Mouse (Mus musculus) naive thymus-derived CD4-positive, alpha-beta T cell, adult 2 months (primary cell): Measurements from ENCODE around the gene Acbd4.

Source experiments
- DNase-seq: peaks from one replicate; pipeline ENCODE4 v3.0.0-alpha.2; 2011; ENCODE audit warnings: low read depth

The Acbd4 gene

DNA sequence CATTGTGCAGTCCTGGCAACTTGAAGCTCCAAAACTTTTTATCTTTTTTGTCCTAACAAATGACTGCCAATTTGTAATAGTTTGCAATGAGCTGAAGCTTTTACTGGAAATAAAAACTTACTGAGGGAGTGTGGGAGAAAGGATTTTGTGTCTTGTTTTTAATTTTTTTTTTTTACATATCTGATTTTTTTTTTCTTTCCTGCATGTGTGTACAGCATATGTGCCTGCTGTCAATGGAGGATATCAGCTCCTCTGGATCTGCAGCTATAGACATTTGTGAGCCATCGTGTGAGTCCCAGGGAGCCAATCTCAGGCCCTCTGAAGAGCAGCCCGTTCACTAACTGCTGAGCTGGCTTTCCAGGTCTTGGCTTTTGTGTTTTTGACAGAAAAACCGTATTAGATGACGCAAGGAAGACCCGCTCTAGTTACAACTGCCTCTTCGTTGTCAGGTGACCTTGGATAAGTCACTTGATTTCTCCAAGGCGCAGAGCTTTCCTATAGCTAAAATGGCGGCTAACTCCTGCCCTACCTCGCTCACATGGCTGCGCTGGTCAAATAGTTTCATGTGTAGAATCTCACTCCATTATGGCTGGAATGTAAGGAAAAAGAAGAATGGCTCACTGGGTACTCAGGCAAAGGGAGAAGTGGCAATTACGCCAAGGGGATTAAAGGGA is 12.9 kb downstream of the Acbd4 start:
- DNase-seq, result peak; percentile 42

DNA sequence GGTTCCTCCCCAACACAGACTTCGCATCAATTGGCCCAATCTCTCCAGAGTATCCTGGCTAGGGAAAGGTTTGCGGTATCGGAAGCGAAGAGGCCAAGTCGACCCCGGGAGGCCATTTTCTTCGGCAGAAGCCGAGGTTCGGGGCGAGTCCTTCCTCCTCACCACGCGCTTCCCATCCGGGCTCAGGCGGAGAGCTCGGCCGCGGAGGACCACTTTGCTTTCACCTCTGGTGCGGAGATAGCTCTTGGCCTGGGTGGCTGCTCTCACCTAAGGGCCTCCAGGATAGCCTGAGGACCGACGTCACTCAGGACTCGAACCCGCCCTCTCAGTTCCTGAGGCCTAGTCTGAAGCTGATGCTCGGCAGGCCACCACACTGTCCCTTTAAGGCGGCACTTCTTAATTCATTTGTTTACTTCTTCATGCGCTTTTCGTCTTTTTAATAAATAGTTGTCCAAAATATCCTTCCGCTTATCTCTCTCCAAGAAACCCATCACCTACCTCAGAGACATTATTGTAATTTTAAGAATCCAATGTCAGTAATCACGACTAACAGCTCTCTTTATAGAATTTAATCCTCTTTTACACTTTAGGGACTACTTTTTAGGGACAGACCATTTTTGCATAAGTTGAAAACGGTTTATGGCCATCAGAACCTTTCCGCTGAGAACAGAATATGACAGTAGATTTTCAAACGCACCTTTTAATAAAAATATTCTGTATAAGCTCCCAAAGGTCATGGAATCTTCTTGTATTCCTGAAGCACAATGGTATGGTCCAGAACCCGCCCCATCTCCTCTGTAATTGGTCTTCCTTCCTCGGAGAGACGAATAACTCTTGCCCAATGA is 13.9 kb downstream of the Acbd4 start:
- no peak for DNase-seq

DNA sequence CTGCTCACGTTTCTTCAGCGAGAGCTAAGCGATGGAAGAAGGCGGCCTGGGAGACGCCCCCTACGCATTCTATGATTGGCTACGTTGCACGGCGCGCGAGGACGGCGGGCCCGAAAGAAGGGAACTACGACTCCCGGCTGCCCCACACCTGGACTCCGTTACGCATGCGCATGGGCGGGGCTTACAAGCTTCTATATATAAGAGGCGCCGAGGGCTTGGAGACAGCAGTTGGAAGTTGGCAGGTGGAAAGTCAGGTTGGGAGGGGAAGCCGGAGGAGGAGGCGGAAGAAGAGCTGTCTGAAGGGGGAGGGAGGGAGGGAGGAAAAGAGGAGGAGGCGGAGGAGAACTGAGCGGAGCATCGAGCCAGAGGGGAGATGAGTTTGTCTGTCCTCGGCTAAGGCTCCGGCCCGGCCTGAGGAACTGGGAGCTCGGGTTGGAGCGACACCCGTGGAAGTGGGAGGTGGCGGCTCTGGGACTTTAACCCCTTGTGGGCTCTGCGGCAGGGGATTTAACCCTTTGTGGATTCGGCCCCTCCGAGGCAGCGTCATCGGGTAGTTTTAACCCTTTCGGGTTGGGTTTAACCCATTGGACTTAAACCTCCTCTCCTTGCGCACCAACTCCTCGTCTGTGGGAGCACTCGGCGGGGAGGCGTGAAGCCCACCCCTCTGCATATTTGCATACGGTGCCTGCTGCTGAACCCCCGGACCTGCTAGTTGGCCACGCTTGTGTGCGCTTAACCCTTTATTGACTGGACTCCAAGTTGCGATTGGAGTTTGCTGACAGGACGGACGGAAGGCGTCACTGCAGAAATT is 14.7 kb downstream of the Acbd4 start, which contains the start of gene Hexim1:
Hexim1 (plus strand) TSS at position 224 of the 811 bp plus-strand sequence.
- DNase-seq, result peak; percentile 100

DNA sequence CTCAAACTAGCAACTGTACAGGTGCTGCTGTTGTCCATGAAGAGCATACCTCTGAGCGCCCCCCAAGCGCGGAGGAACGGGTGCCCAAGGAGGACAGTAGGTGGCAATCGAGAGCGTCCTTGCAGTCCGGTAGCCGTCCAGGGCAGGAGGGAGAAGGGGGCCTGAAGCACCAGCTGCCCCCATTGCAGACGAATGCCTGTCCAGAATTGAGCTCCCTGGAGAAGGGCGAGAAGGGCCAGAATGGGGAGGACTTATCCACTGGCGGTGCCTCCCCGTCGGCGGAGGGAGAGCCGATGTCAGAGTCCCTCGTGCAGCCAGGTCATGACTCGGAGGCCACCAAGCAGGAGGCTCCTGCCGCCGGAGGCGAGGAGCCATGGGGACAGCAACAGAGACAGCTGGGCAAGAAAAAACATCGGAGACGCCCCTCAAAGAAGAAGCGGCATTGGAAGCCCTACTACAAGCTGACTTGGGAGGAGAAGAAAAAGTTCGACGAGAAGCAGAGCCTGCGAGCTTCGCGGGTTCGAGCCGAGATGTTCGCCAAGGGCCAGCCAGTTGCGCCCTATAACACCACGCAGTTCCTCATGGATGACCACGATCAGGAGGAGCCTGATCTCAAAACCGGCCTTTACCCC is 15.6 kb downstream of the Acbd4 start:
- peak; percentile 72 for DNase-seq

DNA sequence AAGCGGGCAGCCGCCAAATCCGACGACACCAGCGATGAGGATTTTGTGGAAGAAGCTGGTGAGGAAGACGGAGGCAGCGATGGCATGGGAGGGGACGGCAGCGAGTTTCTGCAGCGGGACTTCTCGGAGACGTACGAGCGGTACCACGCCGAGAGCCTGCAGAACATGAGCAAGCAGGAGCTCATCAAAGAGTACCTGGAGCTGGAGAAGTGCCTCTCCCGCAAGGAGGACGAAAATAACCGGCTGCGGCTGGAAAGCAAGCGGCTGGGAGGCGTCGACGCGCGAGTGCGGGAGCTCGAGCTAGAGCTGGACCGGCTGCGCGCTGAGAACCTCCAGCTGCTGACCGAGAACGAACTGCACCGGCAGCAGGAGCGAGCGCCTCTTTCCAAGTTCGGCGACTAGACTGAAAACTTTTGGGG is 16.1 kb downstream of the Acbd4 start:
- DNase-seq, result peak; percentile 61

DNA sequence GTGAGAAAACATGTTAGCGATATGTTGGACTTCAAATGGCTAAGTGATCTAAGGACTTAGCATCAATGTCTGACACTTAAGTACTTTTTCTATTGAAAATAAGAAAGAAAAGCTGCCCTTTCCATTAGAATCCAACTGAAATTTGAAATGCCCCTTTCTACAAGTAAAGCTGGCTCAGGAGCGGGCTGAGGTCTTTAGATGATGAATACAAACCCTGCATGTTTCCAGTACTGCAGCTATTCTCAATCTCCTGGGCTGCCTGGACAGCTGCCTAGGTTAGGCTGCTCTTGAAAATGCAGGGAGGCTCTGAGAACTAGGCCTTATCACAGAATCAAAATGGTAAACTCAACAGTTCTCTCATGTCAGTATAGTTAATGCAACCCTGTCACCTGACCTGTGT is 17.4 kb downstream of the Acbd4 start:
- no peak for DNase-seq

DNA sequence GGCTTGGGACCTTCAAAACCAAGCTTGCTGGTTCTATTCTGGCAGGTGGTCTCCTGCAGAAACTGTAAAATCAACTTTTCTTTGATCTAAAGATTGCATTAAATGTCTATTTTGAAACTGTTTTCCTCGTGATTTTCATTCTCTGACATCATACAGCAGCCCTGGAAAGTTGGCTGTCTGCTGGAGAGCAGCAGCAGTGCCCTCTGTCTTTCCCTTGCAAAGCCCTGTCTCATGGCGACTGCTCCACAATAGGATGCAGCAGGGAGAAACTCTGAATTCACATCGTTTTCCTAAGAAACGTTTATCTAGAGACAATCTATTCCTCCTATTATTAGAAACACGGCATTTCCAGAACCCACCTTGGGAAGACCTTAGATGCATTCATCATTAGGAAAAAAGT is 18.1 kb downstream of the Acbd4 start:
- no peak for DNase-seq

DNA sequence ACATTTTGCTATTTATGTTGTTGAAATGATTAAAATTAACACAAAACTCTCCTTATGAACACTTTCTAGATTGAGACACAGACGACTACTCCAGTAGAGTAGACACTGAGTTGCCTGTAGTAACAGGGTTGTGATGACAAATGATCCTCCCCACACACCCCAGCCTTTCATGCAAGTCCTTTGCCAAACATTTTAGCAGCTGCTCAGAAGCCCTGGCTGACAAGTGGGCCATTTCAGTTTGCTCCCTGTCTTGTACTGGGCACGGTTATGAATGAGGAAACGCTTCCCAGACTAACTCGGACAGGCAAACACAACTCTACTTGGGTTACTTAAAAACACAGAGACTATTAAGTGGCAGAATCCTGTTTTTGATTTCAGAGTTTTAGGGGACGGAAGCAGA is 18.8 kb downstream of the Acbd4 start:
- no peak for DNase-seq

DNA sequence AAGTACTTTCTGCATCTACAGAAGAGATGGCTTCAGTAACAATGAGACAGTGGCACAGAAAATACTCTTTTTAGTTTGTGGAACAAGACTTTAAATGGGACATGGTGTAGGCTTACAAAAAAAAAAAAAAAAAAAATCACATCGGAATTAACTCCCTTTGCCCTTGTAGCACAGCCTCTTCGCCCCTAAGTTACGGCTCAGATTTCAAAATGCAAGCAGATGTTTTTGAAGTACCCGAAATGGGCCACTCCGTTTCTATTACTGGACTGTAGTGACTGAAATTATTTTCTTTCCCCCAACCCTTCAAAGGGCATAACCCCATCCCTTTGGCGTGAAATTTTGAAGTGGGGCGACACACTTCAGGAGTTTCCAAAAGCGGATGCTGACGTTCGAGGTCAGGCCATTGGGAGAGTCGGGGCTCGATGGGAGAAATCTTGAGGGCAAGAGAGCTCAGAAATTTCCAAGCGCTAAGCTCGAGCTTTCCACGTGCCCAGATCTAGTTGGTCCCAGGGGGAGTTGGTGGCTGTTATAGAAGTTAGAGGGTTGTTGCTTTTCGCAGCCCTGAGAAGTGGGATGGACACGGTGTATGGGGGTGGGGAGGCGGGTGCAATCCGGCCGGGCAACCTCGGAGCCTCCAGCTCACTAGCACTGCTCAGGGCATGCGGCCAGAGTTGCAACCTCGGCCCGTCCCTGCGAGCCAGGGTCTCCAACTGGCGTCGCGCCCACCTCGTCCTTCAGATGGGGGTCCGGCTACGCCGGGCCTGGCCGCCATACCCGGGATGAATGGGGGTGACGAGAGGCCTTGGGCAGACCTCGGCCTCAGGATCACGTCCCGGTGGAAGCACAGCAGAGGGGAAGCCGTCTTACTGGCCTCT is 30.5 kb downstream of the Acbd4 start, which contains the start of gene Hexim2:
Hexim2 (plus strand) TSS at position 729 of the 875 bp plus-strand sequence.
- peak; percentile 43 for DNase-seq

DNA sequence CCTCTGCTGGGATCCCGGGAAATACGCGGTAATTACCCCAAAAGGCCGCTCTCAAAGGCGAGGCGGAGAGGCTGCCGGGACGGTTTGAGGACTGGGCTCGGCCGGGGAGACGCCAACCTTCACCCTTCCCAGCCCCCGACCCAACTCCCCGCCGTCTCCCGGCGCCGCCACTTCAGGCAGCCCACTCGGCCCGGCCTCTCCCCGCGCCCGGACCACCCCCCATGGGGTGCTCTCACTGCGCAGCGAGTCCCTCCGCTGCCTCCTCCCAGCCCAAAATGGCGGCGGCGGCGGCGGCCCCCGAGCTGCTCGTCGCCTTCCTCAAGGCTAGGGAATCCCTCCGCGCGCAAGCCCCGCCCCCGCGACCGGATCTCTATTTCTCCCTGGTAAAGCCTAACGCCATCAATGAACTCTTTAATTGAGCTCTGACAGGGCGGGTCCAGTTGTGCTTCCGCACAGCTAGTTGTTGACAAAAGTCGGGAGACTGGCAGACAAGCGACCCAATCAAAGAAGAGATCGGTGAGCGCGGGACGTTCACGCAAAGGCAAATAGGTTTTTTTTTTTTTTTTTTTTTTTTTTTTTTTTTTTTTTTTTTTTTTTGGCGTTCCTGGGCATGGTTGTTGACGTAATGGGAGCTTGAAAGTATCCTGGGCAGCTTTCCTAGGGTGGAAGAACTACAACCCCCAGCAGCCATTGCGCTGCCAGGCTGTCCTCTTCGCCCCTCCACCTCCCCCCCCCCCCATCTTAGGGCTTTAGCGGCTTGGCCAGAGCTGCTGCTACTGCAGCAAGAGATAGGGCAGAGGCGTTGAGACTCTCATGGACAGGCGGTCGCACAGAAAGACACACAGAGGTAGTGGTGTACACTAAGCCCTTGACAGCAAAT is 31.3 kb downstream of the Acbd4 start:
- peak; percentile 100 for DNase-seq

DNA sequence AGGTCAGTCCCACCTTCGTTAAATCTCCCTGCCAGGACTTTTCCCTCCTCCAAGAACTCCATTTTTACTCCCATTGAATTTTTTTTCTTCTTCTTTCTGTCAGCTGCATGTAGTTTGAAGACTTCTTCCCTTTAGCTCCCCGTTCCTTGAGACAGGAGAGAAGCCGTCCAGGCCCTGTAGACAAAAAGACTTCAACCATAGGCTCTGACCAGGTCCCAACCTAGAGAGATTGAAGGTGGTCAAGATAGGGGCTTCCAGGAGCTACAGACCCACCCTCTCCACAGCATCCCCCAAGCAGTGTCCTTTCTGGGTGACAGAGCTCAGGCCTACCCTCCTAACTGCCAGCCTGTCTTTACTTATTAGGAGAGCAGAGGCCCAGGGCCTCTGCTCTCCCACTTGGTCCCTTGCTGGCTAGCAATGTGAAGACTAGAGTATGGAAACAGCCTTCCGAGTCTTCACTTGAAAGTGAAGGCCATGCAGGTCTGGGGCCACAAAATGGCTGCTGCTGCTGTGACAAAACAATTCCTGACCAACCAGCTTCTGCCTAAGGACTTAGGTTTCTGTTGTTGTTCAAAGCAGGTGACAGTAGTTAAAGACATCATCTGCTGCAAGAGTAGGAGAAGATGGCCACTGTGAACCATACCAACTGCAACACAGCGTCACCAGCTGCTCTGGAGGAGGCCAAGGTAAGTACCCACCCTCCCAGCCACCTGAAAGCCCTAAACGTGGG is 32.1 kb downstream of the Acbd4 start:
- DNase-seq, result no peak

DNA sequence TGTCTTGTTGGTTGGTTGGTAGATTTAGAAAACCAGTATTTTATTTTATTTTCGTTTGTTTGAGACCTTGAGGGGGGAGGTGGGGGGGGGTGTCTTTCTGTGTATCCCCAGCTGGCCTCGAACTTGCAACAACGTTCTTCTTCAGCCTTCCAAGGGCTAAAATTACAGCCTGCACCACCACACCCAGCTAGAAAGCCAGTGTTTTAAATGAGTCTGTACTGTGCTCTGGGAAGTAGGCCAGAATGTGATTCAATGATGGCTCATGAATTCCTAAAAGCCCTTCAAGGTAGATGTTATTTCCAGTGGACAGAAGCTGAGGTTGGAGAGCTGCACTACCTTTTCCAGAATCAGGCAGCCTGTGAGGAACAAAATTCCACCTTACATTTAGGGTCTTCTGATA is 32.7 kb downstream of the Acbd4 start:
- no peak for DNase-seq

DNA sequence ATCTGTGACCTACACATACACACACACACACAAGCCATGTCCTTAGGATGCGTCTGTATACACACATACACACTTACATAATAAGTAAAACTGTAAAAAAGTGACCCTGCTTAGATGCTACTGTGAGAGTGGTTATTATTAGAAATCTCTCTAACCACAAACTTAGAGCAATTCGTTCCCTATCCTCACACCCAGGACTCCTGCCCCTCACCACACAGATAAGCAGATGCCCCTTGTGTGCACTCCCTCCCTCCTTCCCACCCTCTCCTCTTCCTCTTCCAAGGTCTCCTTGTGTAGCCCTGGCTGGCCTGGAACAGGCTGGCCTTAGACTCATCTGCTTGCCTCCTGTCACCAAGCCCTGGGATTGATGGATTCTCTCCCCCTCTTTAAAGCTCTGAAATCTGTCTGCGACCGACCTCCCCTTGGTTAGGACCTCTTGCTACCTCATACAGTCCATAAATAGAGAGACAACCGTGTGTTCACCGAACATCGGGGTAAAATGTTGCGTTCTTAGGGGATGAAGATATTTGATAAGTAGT is 34.6 kb downstream of the Acbd4 start:
- no peak for DNase-seq

DNA sequence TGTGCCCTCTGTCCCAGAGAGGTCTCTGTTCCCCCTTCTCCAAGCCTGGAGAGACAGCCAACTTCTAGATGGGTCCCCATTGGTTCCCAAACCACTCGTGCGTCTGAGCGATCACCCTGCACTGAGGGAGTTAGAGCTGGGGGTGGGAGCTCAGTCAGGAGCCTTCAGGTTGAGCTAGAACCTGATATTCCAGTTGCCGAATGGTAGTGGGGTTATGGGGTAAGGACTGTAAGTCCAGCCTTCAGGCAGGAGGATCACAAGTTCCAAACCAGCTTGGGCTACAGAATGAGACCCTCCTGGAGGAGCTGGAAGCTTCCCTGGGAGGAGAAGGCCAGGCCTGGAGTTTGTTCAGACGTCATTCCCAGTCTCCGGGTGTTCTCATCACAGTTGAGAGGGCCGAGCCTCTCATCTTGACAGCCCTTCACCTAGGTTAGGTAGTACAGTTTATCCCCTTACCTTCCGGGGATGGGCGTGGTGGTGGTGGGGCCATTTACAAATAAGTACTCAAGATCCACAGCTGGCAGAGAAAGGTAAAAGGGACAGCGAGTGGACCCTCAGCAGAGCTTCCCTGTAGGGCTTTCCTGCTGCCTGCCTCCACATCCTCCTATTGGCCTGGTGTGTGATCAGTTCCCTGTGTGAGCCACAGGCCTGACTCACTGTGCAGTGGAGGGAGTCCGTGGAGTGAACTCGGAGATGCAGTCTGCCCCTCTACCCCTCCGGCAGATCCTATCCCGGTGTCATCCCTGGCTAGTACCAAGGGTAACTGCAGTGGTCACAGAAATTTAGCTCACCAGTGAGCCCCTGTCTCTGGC is 38.7 kb downstream of the Acbd4 start:
- DNase-seq, result no peak

DNA sequence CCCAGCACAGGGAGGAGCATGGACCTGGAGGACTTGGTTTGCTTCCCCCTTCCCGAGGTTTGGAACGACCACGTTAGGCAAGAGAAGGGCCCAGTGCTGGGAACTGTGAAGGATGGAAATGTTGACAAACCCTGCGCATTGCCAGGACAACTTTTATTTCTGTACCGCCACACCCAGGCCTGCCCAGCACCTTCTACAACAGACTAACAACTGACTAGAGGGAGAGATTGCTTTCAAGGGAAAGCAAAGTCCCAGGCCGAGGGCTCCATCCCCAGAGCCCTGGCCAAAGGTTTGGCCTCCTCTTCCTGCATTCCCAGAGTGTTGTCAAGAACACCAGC is 39.2 kb downstream of the Acbd4 start:
- no peak for DNase-seq

DNA sequence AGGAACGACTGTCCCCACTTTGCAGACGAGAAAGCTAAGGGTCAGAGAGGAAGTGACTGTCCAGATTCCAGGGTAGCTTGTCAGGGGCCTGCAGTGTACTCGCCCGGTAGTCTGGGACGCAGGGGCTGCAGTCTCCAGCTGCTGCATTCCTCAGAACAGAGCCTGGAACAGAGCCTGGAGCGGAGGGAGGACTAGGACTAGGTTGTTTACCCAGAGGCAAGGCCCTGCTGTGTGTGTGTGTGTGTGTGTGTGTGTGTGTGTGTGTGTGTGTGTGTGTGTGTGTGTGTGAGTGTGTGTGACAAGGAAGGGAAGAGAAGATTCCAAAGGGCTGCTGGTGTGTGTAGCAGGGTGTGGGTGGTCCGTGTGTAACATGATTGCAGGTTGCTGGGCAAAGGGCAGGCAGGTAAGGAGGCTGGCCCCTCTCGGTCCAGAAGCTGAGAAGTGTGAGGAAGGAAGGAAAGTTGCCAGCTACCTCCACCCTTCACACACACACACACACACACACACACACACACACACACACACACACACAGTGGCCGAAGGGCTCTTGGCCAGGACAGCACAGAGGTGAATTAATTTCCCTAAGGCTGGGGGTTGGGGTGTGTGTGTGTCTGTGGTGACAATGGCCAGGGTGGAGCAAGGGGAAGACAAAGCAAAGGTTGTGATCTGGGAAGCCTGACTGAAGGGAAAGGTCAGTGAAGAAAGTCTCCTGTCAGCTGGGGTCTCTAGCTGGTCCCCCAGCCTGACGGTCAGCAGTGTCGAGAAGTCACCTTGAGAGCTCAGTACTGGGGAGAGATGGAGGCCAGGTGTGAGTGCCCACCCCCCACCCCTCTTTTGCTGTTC is 39.8 kb downstream of the Acbd4 start:
- DNase-seq, result no peak

DNA sequence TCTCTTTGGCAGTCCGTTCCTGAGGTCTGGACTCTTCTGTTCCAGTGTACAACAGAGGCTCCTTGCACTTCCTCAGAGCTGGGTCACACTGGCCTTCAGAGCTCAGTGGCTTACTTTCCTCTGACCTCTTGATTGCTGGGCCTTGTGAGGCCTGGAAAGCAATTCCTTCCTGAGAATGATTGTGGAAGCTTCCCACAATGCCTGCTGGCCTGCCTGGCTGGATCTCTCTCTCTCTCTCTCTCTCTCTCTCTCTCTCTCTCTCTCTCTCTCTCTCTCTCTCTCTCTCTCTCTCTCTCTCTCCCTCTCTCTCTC is 40.4 kb downstream of the Acbd4 start:
- peak; percentile 51 for DNase-seq
